Mouse (Mus musculus): ENCODE results near the gene Myoz2. TPM values are rescaled to one million over a fixed set of nuclear protein-coding genes. Genes with fewer than 3 reads are reported as not detected.

Gene Myoz2
- polyA plus RNA-seq, 1 experiment from 2014 or later = 0.95 TPM

GRCm38 (mm10) chr3:122972126-122972822 lies 62.5 kb downstream of the Myoz2 start:
- Histone ChIP-seq H3K9ac (no peak overlapping the region), H3K27me3 (replicated peaks) (no peaks in the 10 kb centered on the region), H3K9me3 (no peaks in the 10 kb centered on the region), H3K27ac (no peak overlapping the region), H3K36me3 (peaks cover 6% of the 10 kb centered on the region; the same call in 1 of the 2 replicates), H3K4me3 (replicated peaks) (no peak overlapping the region), H3K4me2 (no peak overlapping the region), H3K4me1 (no peaks in the 10 kb centered on the region)
- ATAC-seq (ENCODE audit: insufficient read depth, low FRiP score, low read depth) = no peak
- 71% methylated on average over 3 of the region's 3 CpGs for WGBS

DNA sequence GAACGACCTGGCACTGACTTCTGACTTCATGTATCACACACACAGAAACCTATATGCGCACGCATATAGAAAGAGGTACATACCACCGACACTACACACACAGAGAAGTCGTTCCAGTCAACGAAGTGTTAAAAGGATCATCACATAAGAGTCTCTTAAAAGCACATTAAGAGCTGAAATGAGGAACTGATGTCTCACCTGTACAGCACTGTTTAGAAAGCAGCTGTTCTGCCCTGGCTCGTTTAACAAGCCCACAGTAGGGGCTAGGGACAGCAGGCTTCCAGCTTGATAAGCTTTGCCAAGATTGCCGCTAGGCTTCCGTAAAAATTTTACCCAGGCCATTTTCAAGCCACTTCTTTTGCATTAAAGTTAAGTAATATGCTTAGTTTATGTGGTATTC lies 66.4 kb downstream of the Myoz2 start:
- Histone ChIP-seq H3K27me3 (replicated peaks) (no peaks in the 10 kb centered on the region), H3K9me3 (no peaks in the 10 kb centered on the region), H3K4me3 (replicated peaks) (no peak overlapping the region), H3K4me2 (no peak overlapping the region), H3K36me3 (peaks cover 6% of the 10 kb centered on the region; the same call in 1 of the 2 replicates), H3K27ac (no peak overlapping the region), H3K4me1 (no peaks in the 10 kb centered on the region), H3K9ac (no peak overlapping the region)
- no peak for ATAC-seq (ENCODE audit: insufficient read depth, low FRiP score, low read depth)
- WGBS = 84% methylated on average over 9 of the region's 9 CpGs

DNA sequence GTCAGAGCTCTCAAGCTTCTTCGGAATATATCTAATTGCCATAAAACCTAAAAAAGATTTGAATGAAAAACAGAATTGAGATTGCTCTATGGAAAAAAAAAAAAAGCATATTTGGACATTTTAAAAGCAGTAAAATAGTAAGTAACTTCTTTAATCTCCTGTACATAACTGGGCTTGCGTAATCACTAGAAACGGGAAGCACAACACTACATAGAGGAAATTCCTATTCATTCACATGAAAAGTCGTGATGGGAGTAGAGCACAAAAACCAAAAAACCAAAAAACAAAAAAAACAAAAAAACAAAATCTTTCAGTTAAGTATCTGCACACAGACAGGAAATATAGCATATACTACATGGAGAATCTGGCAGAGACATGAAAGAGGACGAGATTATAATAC lies 70.5 kb downstream of the Myoz2 start:
- no peaks in the 10 kb centered on the region for H3K9me3 ChIP-seq
- no peak overlapping the region for H3K27ac ChIP-seq
- H3K4me3 ChIP-seq (replicated peaks) = no peak overlapping the region
- no peak for ATAC-seq (ENCODE audit: insufficient read depth, low FRiP score, low read depth)
- H3K9ac ChIP-seq = no peak overlapping the region
- no peaks in the 10 kb centered on the region for H3K27me3 ChIP-seq (replicated peaks)
- H3K4me1 ChIP-seq = no peaks in the 10 kb centered on the region
- H3K36me3 ChIP-seq = peaks cover 6% of the 10 kb centered on the region; the same call in 1 of the 2 replicates
- WGBS = 81% methylated on average over 5 of the region's 5 CpGs
- no peak overlapping the region for H3K4me2 ChIP-seq

Small RNAs within 50 kb of the gene (microRNA-seq; reads per million reads assigned to microRNA genes)
- not detected for gene Gm22066

Other genes with a start within 250 kb of the Myoz2 start
- 108 and 122 TPM in 2 replicates for gene Fabp2, start 139.9 kb downstream of the Myoz2 start, polyA plus RNA-seq (2015; fragmentation: Nextera tagmentation; extraction: Ambion mirVana)
- gene Gm10959, start 115.7 kb downstream of the Myoz2 start, polyA plus RNA-seq (2015; fragmentation: Nextera tagmentation; extraction: Ambion mirVana) = not detected in 2 replicates
- 154 and 190 TPM in 2 replicates for gene 1810037I17Rik, start 110.8 kb downstream of the Myoz2 start, polyA plus RNA-seq (2015; fragmentation: Nextera tagmentation; extraction: Ambion mirVana)
- gene Usp53, start 50.5 kb downstream of the Myoz2 start, polyA plus RNA-seq (2015; fragmentation: Nextera tagmentation; extraction: Ambion mirVana) = 15.2 and 18.7 TPM in 2 replicates
- 28.0 and 33.2 TPM in 2 replicates for gene Synpo2, start 201.1 kb upstream of the Myoz2 start, polyA plus RNA-seq (2015; fragmentation: Nextera tagmentation; extraction: Ambion mirVana)
- gene Sec24d, start 232.4 kb upstream of the Myoz2 start, polyA plus RNA-seq (2015; fragmentation: Nextera tagmentation; extraction: Ambion mirVana) = 97.6 and 106 TPM in 2 replicates